Mouse (Mus musculus): ENCODE results near the gene Col8a2. TPM values are rescaled to one million over a fixed set of nuclear protein-coding genes. Genes with fewer than 3 reads are reported as not detected.

Col8a2 gene
- polyA plus RNA-seq, 2 experiments: 50.3 to 74.6 TPM

DNA sequence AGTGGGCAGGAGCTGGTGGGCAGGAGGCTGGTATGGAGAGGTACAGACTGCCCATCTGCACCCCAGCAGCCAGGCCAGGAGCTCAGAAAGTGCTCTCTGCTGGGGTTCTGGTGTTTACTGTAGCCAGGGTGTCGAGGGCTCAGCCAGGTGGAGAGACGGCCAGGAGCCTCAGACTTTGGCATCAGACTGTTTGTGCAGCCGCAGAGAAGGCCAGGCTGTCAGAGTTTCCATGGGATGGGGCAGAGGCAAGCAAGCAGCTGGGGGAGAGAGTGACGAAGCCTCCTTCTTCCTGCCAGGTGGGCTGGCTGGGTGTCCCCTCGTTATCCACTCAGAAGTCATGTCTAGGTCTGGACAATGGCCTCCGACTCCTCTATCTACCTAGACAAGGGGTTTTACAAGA lies 8.6 kb downstream of the Col8a2 start:
- no peak for TF ChIP-seq POLR2A (IDR thresholded peaks at IDR 0.05; ENCODE audit: borderline replicate concordance, extremely low read depth, insufficient read depth, insufficient read length)
- ATAC-seq (ENCODE audit: low FRiP score, low read depth) (no peak), DNase-seq (ENCODE audit: low spot score) (no peak)
- H3K27ac ChIP-seq (replicated peaks; ENCODE audit: low read depth, low read length): no peak overlapping the region; the same call in 1 of the 2 replicates
- WGBS: 65% methylated on average over 6 of the region's 6 CpGs
- H3K4me2 ChIP-seq (replicated peaks; ENCODE audit: low read depth, low read length, severe bottlenecking): no peak overlapping the region
- no peaks in the 10 kb centered on the region for H3K27me3 ChIP-seq (ENCODE audit: control insufficient read depth, insufficient read depth, low read length)
- H3K36me3 ChIP-seq (ENCODE audit: control insufficient read depth, insufficient read depth, low read length): peaks cover 3% of the 10 kb centered on the region; the same call in 1 of the 2 replicates
- H3K4me1 ChIP-seq (ENCODE audit: control insufficient read depth, insufficient read depth, low read length): peaks cover 35% of the 10 kb centered on the region
- H3K9me3 ChIP-seq (ENCODE audit: control insufficient read depth, low read length): no peaks in the 10 kb centered on the region
- H3K9ac ChIP-seq (ENCODE audit: low read depth, low read length, severe bottlenecking): no peak overlapping the region
- H3K4me3 ChIP-seq (replicated peaks; ENCODE audit: low read length): no peak overlapping the region

DNA sequence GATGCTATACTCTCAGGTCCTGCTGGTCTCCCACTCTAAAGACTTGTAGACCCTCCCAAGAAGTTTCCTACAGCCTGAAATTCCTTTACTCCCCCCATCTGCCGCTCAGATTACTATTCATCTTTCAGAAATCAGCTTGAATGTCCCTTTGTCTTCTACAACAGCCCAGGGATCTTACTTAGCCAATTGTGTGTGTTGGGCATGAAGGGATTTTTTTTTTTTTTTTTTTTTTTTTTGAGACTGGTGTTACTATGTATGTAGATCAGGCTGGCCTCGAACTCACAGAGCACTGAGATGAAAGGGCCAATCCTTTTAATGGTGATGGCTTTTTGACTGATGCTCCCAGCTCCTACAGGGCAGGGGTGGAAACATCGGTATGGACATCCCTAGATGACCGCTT lies 9.3 kb downstream of the Col8a2 start:
- no peak for TF ChIP-seq POLR2A (IDR thresholded peaks at IDR 0.05; ENCODE audit: borderline replicate concordance, extremely low read depth, insufficient read depth, insufficient read length)
- H3K27ac ChIP-seq (replicated peaks; ENCODE audit: low read depth, low read length): 0 out of 2 replicates have a peak overlapping the region, but pooled peaks have one; percentile 62
- ATAC-seq (ENCODE audit: low FRiP score, low read depth): no peak
- H3K27me3 ChIP-seq (ENCODE audit: control insufficient read depth, insufficient read depth, low read length): no peaks in the 10 kb centered on the region
- no peaks in the 10 kb centered on the region for H3K9me3 ChIP-seq (ENCODE audit: control insufficient read depth, low read length)
- H3K4me1 ChIP-seq (ENCODE audit: control insufficient read depth, insufficient read depth, low read length): peaks cover 35% of the 10 kb centered on the region
- peaks cover 3% of the 10 kb centered on the region; the same call in 1 of the 2 replicates for H3K36me3 ChIP-seq (ENCODE audit: control insufficient read depth, insufficient read depth, low read length)
- WGBS: 45% methylated on average over 4 of the region's 4 CpGs
- H3K4me2 ChIP-seq (replicated peaks; ENCODE audit: low read depth, low read length, severe bottlenecking): peak overlapping the region; percentile 62
- DNase-seq (ENCODE audit: low spot score): no peak
- no peak overlapping the region for H3K9ac ChIP-seq (ENCODE audit: low read depth, low read length, severe bottlenecking)
- no peak overlapping the region for H3K4me3 ChIP-seq (replicated peaks; ENCODE audit: low read length)

DNA sequence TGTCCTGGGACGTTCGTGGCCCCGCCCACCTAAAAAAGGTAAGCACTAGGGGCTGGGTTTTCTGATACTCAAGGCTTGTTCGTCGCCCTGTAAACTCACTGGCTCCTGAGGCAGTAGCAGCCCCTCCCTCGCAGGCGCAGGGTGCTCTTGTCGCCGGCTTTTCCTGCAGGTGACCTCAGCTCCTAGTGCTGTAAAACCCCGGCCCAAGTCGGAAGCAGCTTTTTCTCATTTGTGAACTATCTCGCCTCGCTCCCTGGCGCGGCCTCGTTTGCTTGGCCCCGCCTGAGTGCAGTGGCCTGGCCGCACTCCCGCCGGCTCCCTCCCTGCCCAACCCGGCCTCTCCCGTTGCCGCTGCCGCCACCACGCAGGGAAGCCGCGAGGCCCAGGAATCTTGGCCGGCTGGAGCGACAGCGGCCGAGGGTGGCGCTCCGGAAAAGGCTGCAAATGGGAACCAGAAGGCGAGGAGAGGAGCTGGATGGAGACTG lies 10.1 kb downstream of the Col8a2 start:
- H3K4me1 ChIP-seq (ENCODE audit: control insufficient read depth, insufficient read depth, low read length): peaks cover 36% of the 10 kb centered on the region
- no peak for TF ChIP-seq POLR2A (IDR thresholded peaks at IDR 0.05; ENCODE audit: borderline replicate concordance, extremely low read depth, insufficient read depth, insufficient read length)
- peak overlapping the region; percentile 31 for H3K4me3 ChIP-seq (replicated peaks; ENCODE audit: low read length)
- peak overlapping the region; percentile 62 for H3K4me2 ChIP-seq (replicated peaks; ENCODE audit: low read depth, low read length, severe bottlenecking)
- H3K27me3 ChIP-seq (ENCODE audit: control insufficient read depth, insufficient read depth, low read length): no peaks in the 10 kb centered on the region; the same call in 1 of the 2 replicates
- peaks cover 3% of the 10 kb centered on the region; the same call in 1 of the 2 replicates for H3K36me3 ChIP-seq (ENCODE audit: control insufficient read depth, insufficient read depth, low read length)
- WGBS: under 1% methylated on average over 34 of the region's 34 CpGs
- peak overlapping the region; percentile 62 for H3K27ac ChIP-seq (replicated peaks; ENCODE audit: low read depth, low read length)
- H3K9me3 ChIP-seq (ENCODE audit: control insufficient read depth, low read length): no peaks in the 10 kb centered on the region
- H3K9ac ChIP-seq (ENCODE audit: low read depth, low read length, severe bottlenecking): peak overlapping the region; percentile 55
- DNase-seq (ENCODE audit: low spot score) (peak; percentile 48), ATAC-seq (ENCODE audit: low FRiP score, low read depth) (0 out of 2 replicates have a peak, but pooled peaks have one; percentile 20)

- no peak for TF ChIP-seq POLR2A (IDR thresholded peaks at IDR 0.05; ENCODE audit: borderline replicate concordance, extremely low read depth, insufficient read depth, insufficient read length)
- Histone ChIP-seq H3K9ac (ENCODE audit: low read depth, low read length, severe bottlenecking) (peak overlapping the region; percentile 52), H3K36me3 (ENCODE audit: control insufficient read depth, insufficient read depth, low read length) (0 out of 2 replicates have a peak, but pooled peaks cover 3% of the 10 kb centered on the region), H3K27ac (replicated peaks; ENCODE audit: low read depth, low read length) (peak overlapping the region; percentile 80), H3K4me2 (replicated peaks; ENCODE audit: low read depth, low read length, severe bottlenecking) (peak overlapping the region; percentile 79), H3K9me3 (ENCODE audit: control insufficient read depth, low read length) (no peaks in the 10 kb centered on the region), H3K4me3 (replicated peaks; ENCODE audit: low read length) (peak overlapping the region; percentile 37), H3K27me3 (ENCODE audit: control insufficient read depth, insufficient read depth, low read length) (no peaks in the 10 kb centered on the region; the same call in 1 of the 2 replicates), H3K4me1 (ENCODE audit: control insufficient read depth, insufficient read depth, low read length) (peaks cover 40% of the 10 kb centered on the region)
- ATAC-seq (ENCODE audit: low FRiP score, low read depth) (peak; percentile 71), DNase-seq (ENCODE audit: low spot score) (peak; percentile 59)
- WGBS: under 1% methylated on average over 33 of the region's 50 CpGs
Measured at GRCm38 (mm10) chr4:126300916-126301583, 14.5 kb downstream of the Col8a2 start.

GRCm38 (mm10) chr4:126301584-126302309 lies 15.2 kb downstream of the Col8a2 start:
- H3K9ac ChIP-seq (ENCODE audit: low read depth, low read length, severe bottlenecking): peak overlapping the region; percentile 52
- peak overlapping the region; percentile 80 for H3K27ac ChIP-seq (replicated peaks; ENCODE audit: low read depth, low read length)
- 0 out of 2 replicates have a peak, but pooled peaks cover 3% of the 10 kb centered on the region for H3K36me3 ChIP-seq (ENCODE audit: control insufficient read depth, insufficient read depth, low read length)
- H3K4me3 ChIP-seq (replicated peaks; ENCODE audit: low read length): peak overlapping the region; percentile 37
- DNase-seq (ENCODE audit: low spot score): no peak
- peak overlapping the region; percentile 79 for H3K4me2 ChIP-seq (replicated peaks; ENCODE audit: low read depth, low read length, severe bottlenecking)
- ATAC-seq (ENCODE audit: low FRiP score, low read depth): no peak
- no peaks in the 10 kb centered on the region; the same call in 1 of the 2 replicates for H3K27me3 ChIP-seq (ENCODE audit: control insufficient read depth, insufficient read depth, low read length)
- TF ChIP-seq POLR2A (IDR thresholded peaks at IDR 0.05; ENCODE audit: borderline replicate concordance, extremely low read depth, insufficient read depth, insufficient read length): no peak
- peaks cover 33% of the 10 kb centered on the region for H3K4me1 ChIP-seq (ENCODE audit: control insufficient read depth, insufficient read depth, low read length)
- 6% methylated on average over 27 of the region's 27 CpGs for WGBS
- H3K9me3 ChIP-seq (ENCODE audit: control insufficient read depth, low read length): no peaks in the 10 kb centered on the region
